Mouse (Mus musculus): ENCODE measurements around the gene Psmb6. TPM values are rescaled to one million over a fixed set of nuclear protein-coding genes. Genes with fewer than 3 reads are reported as not detected.
A peak's percentile ranks its signal among the peaks of the same experiment; 100 is the strongest.
"Not testable (repeated sequence)": the region's sequence is repeated elsewhere in the genome, so short reads cannot be mapped to it uniquely, and the experiment has no call there.

The Psmb6 gene
- total RNA-seq, 2 experiments from 2014 or later = 178 to 211 TPM

- DNase-seq (ENCODE audit: extremely low spot score in 1 of 2, low spot score in 1 of 2) = peak in 1 of 2 experiments; percentile 22
Observed at GRCm38 (mm10) chr11:70520178-70520769, 4.9 kb upstream of the Psmb6 start.

- DNase-seq (ENCODE audit: extremely low spot score in 1 of 2, low spot score in 1 of 2) = not testable (repeated sequence)
Observed at GRCm38 (mm10) chr11:70523306-70523989, 1.7 kb upstream of the Psmb6 start.

- no peak for DNase-seq (ENCODE audit: extremely low spot score in 1 of 2, low spot score in 1 of 2)
Observed at GRCm38 (mm10) chr11:70524782-70525181, 385 bp upstream of the Psmb6 start.

GRCm38 (mm10) chr11:70525726-70526125, 559 bp downstream of the Psmb6 start:
- DNase-seq (ENCODE audit: extremely low spot score in 1 of 2, low spot score in 1 of 2) = no peak

GRCm38 (mm10) chr11:70526211-70526610, 1.0 kb downstream of the Psmb6 start:
- no peak for DNase-seq (ENCODE audit: extremely low spot score in 1 of 2, low spot score in 1 of 2)

- DNase-seq (ENCODE audit: extremely low spot score in 1 of 2, low spot score in 1 of 2) = no peak
Observed at GRCm38 (mm10) chr11:70528610-70529009, 3.4 kb downstream of the Psmb6 start.

GRCm38 (mm10) chr11:70531065-70531464, 5.9 kb downstream of the Psmb6 start:
- DNase-seq (ENCODE audit: extremely low spot score in 1 of 2, low spot score in 1 of 2) = not testable (repeated sequence)

- no peak for DNase-seq (ENCODE audit: extremely low spot score in 1 of 2, low spot score in 1 of 2)
Observed at GRCm38 (mm10) chr11:70532839-70533238, 7.7 kb downstream of the Psmb6 start, which contains the start of gene Gm40193. Gm40193 (minus strand) TSS chr11:70532939.

- DNase-seq (ENCODE audit: extremely low spot score in 1 of 2, low spot score in 1 of 2) = no peak
Observed at GRCm38 (mm10) chr11:70539423-70539822, 14.3 kb downstream of the Psmb6 start.

GRCm38 (mm10) chr11:70539877-70540587, 14.9 kb downstream of the Psmb6 start, which contains the start of gene Pld2:
Pld2 (plus strand) TSS chr11:70540064.
- peak; percentile 68 to 71 for DNase-seq (ENCODE audit: extremely low spot score in 1 of 2, low spot score in 1 of 2)

- no peak for DNase-seq (ENCODE audit: extremely low spot score in 1 of 2, low spot score in 1 of 2)
Observed at GRCm38 (mm10) chr11:70540928-70541327, 15.8 kb downstream of the Psmb6 start.

GRCm38 (mm10) chr11:70541415-70541814, 16.2 kb downstream of the Psmb6 start:
- no peak for DNase-seq (ENCODE audit: extremely low spot score in 1 of 2, low spot score in 1 of 2)

GRCm38 (mm10) chr11:70544496-70544895, 19.3 kb downstream of the Psmb6 start:
- DNase-seq (ENCODE audit: extremely low spot score in 1 of 2, low spot score in 1 of 2) = no peak

GRCm38 (mm10) chr11:70551526-70551925, 26.4 kb downstream of the Psmb6 start:
- DNase-seq (ENCODE audit: extremely low spot score in 1 of 2, low spot score in 1 of 2) = no peak

- no peak for DNase-seq (ENCODE audit: extremely low spot score in 1 of 2, low spot score in 1 of 2)
Observed at GRCm38 (mm10) chr11:70553940-70554339, 28.8 kb downstream of the Psmb6 start.

GRCm38 (mm10) chr11:70557545-70557944, 32.4 kb downstream of the Psmb6 start:
- DNase-seq (ENCODE audit: extremely low spot score in 1 of 2, low spot score in 1 of 2) = no peak

GRCm38 (mm10) chr11:70561937-70562286, 36.7 kb downstream of the Psmb6 start:
- DNase-seq (ENCODE audit: extremely low spot score in 1 of 2, low spot score in 1 of 2) = no peak

GRCm38 (mm10) chr11:70562287-70562994, 37.3 kb downstream of the Psmb6 start, which contains the start of gene Mink1:
Mink1 (plus strand) TSS chr11:70562881.
- DNase-seq (ENCODE audit: extremely low spot score in 1 of 2, low spot score in 1 of 2) = peak; percentile 77 to 81

GRCm38 (mm10) chr11:70562995-70563469, 37.9 kb downstream of the Psmb6 start:
- DNase-seq (ENCODE audit: extremely low spot score in 1 of 2, low spot score in 1 of 2) = no peak

GRCm38 (mm10) chr11:70563470-70564275, 38.5 kb downstream of the Psmb6 start:
- DNase-seq (ENCODE audit: extremely low spot score in 1 of 2, low spot score in 1 of 2) = no peak
